In genomic region chr12:86960138-86960537, GRCm38 (mm10) we compare ENCODE assay signal across 26 mouse cellular contexts. TPM values are rescaled to one million over a fixed set of nuclear protein-coding genes. Genes with fewer than 3 reads are reported as not detected.
DNase-seq lines count a peak whose midpoint lies in the region; TF ChIP-seq lines count a peak whose summit lies in the region.
"Had no signal": no experiment of that assay in that cellular context is flagged by ENCODE, and none has a peak within 500 bp of the region (broad histone marks: within the 10 kb centered on the region; RNA-seq: fewer than 3 reads in every experiment).

No protein-coding gene starts in this region.

- H3K4me1 ChIP-seq in ES-Bruce4 (ENCODE audit: control insufficient read depth, insufficient read depth, low read length), result no peaks in the 10 kb centered on the region
- H3K4me1 ChIP-seq in cerebellum, adult 2 months (ENCODE audit: control insufficient read depth, insufficient read depth, low read length), result peaks cover 70% of the 10 kb centered on the region
- H3K4me1 ChIP-seq: embryonic facial prominence, embryonic 12.5 days; limb, embryonic 13.5 days; liver, embryonic 13.5 days; neural tube, embryonic 15.5 days; stomach, embryonic 15.5 days had no signal

- H3K36me3 ChIP-seq in ES-Bruce4 (ENCODE audit: control insufficient read depth, insufficient read depth, low read length, poor library complexity, severe bottlenecking), result peaks cover 63% of the 10 kb centered on the region

- no peak overlapping the region for H3K27ac ChIP-seq in layer of hippocampus, adult 2 months
- H3K27ac ChIP-seq in ES-Bruce4 (ENCODE audit: insufficient read depth, low read length), result no peak overlapping the region
- peak overlapping the region; percentile 76 for H3K27ac ChIP-seq in cerebellum, adult 2 months (ENCODE audit: insufficient read depth, low read length)
- H3K27ac ChIP-seq: embryonic facial prominence, embryonic 12.5 days; gastrocnemius, adult 2 months; heart, embryonic 15.5 days; hindbrain, embryonic 14.5 days; limb, embryonic 13.5 days; liver, embryonic 13.5 days; neural tube, embryonic 15.5 days; stomach, embryonic 15.5 days had no signal

- H3K27me3 ChIP-seq in ES-Bruce4 (ENCODE audit: control insufficient read depth, insufficient read depth, low read length, poor library complexity, severe bottlenecking), result no peaks in the 10 kb centered on the region
- no peaks in the 10 kb centered on the region for H3K27me3 ChIP-seq in cerebellum, adult 2 months (ENCODE audit: control insufficient read depth, insufficient read depth, low read length)
- H3K27me3 ChIP-seq: embryonic facial prominence, embryonic 12.5 days; heart, embryonic 15.5 days; limb, embryonic 13.5 days; liver, embryonic 13.5 days; neural tube, embryonic 15.5 days; stomach, embryonic 15.5 days had no signal

- no peak for TF ChIP-seq EP300 in ES-Bruce4 (IDR thresholded peaks at IDR 0.05; ENCODE audit: insufficient read depth, low read depth, low read length)

- 9% methylated on average over 15 of the region's 15 CpGs for WGBS in cerebellum, adult 2 months

- H3K4me3 ChIP-seq in layer of hippocampus, adult 2 months, result no peak overlapping the region
- H3K4me3 ChIP-seq in ES-Bruce4 (ENCODE audit: low read depth, low read length), result no peak overlapping the region
- no peak overlapping the region for H3K4me3 ChIP-seq in cerebellum, adult 2 months (replicated peaks; ENCODE audit: insufficient read depth, low read depth, low read length)
- H3K4me3 ChIP-seq: embryonic facial prominence, embryonic 12.5 days; gastrocnemius, adult 2 months; heart, embryonic 15.5 days; limb, embryonic 13.5 days; liver, embryonic 13.5 days; neural tube, embryonic 15.5 days; stomach, embryonic 15.5 days had no signal

- no peak for DNase-seq in layer of hippocampus, adult 2 months (ENCODE audit: low spot score in 2 of 2)
- no peak for DNase-seq in layer of hippocampus, postnatal 25 days (ENCODE audit: extremely low spot score in 1 of 2, low spot score in 1 of 2)
- peak; percentile 92 to 97 for DNase-seq in cerebellum, adult 2 months
- DNase-seq in cerebellum, postnatal 25 days, result peak; percentile 94 to 95
- DNase-seq in urinary bladder, postnatal 36 days (ENCODE audit: low spot score in 2 of 2), result no peak
- no peak for DNase-seq in layer of hippocampus, postnatal 10 days (ENCODE audit: low spot score in 2 of 2)
- DNase-seq: adrenal gland, adult 2 months; gastrocnemius, adult 2 months; heart, postnatal 36 days; kidney, adult 8-10 months; kidney, postnatal 10 days; layer of hippocampus, postnatal 36 days; liver, embryonic 13.5 days; lung, postnatal 4 days; right cerebral cortex, adult 18-20 months; right cerebral cortex, postnatal 4 days; thymus, postnatal 25 days had no signal

- no peak for TF ChIP-seq POLR2A in ES-Bruce4 (IDR thresholded peaks at IDR 0.05; ENCODE audit: insufficient read depth, low read length)
- no peak for TF ChIP-seq POLR2A in cerebellum, adult 2 months (IDR thresholded peaks at IDR 0.05; ENCODE audit: borderline replicate concordance, insufficient read depth, low read length)

- no peak overlapping the region for H3K9ac ChIP-seq in ES-Bruce4 (ENCODE audit: low read depth, poor library complexity, severe bottlenecking)
- H3K9ac ChIP-seq: embryonic facial prominence, embryonic 12.5 days; heart, embryonic 15.5 days; hindbrain, embryonic 14.5 days; limb, embryonic 13.5 days; liver, embryonic 13.5 days; neural tube, embryonic 15.5 days; stomach, embryonic 15.5 days had no signal

- TF ChIP-seq CTCF in layer of hippocampus, adult 2 months (conservative IDR thresholded peaks at IDR 0.05), result peak; percentile 18; the same call in 1 of the 2 replicates
- peak; percentile 34 for TF ChIP-seq CTCF in ES-Bruce4 (IDR thresholded peaks at IDR 0.05; ENCODE audit: low read depth, low read length)
- peak; percentile 26; the same call in 1 of the 2 replicates for TF ChIP-seq CTCF in cerebellum, adult 2 months (IDR thresholded peaks at IDR 0.05; ENCODE audit: borderline replicate concordance, insufficient read depth, low read depth, low read length)

- H3K9me3 ChIP-seq in ES-Bruce4 (replicated peaks; ENCODE audit: control insufficient read depth, insufficient read depth, low read length, poor library complexity, severe bottlenecking), result no peaks in the 10 kb centered on the region
- H3K9me3 ChIP-seq: embryonic facial prominence, embryonic 12.5 days; G1E; heart, embryonic 15.5 days; limb, embryonic 13.5 days; liver, embryonic 13.5 days; neural tube, embryonic 15.5 days; stomach, embryonic 15.5 days had no signal

RNA-seq across cellular contexts. Expression of gene Cipc, which starts 13.3 kb away (rescaled TPM):
- 10 to 100 TPM; 73.4 to 83.6 TPM for total RNA-seq in layer of hippocampus, adult 2 months (2021)
- total RNA-seq in layer of hippocampus, postnatal 25 days (2021), result 10 to 100 TPM; 62.0 to 74.2 TPM
- 21.2 and 23.5 TPM in 2 replicates for polyA plus RNA-seq in ES-Bruce4 (2011; ENCODE audit: insufficient read depth, insufficient read length, low read depth, missing spikeins)
- 122 and 127 TPM in 2 replicates for polyA plus RNA-seq in cerebellum, adult 2 months (2012; rRNA removed)
- total RNA-seq in layer of hippocampus, postnatal 10 days (2021), result 10 to 100 TPM; 55.2 to 58.1 TPM

RNA-seq across cellular contexts. Expression of gene Zdhhc22, which starts 30.1 kb away (rescaled TPM):
- 1 to 10 TPM; 8.6 to 9.0 TPM for total RNA-seq in layer of hippocampus, adult 2 months (2021)
- total RNA-seq in layer of hippocampus, postnatal 25 days (2021), result 10 to 100 TPM; 10.3 to 10.9 TPM
- not detected in 2 replicates for polyA plus RNA-seq in ES-Bruce4 (2011; ENCODE audit: insufficient read depth, insufficient read length, low read depth, missing spikeins)
- polyA plus RNA-seq in cerebellum, adult 2 months (2012; rRNA removed), result 28.1 and 29.3 TPM in 2 replicates
- 10 to 100 TPM; 14.0 to 16.8 TPM for total RNA-seq in layer of hippocampus, postnatal 10 days (2021)
- total RNA-seq: gastrocnemius, adult 2 months; gastrocnemius, postnatal 4 days; heart, postnatal 36 days had no signal
- polyA plus RNA-seq: G1E; heart, embryonic 15.5 days; limb, embryonic 13.5 days; liver, embryonic 13.5 days had no signal

Comparison
In these comparisons a context has a peak if more than half of its experiments do, and no peak if none do; other contexts are left out.
1. DNase-seq: peak in cerebellum, adult 2 months (2 of 2) and cerebellum, postnatal 25 days (2 of 2); none in layer of hippocampus, adult 2 months (0 of 2), layer of hippocampus, postnatal 25 days (0 of 2), urinary bladder, postnatal 36 days (0 of 2) and layer of hippocampus, postnatal 10 days (0 of 2).
2. Peak in every context shown above with its lines, with median percentiles within 50 percentile points of each other: CTCF ChIP-seq.